Mouse (Mus musculus) urinary bladder, postnatal 25 days (tissue): Measurements from ENCODE around the gene Auts2.

Experiments used
- DNase-seq: peaks from one replicate; pipeline ENCODE4 v3.0.0; 2022; ENCODE audit warnings: low spot score

The Auts2 gene

GRCm38 (mm10) chr5:131566032-131566431, 977.1 kb downstream of the Auts2 start:
- DNase-seq: peak; percentile 35

- no peak for DNase-seq
Observed at GRCm38 (mm10) chr5:131563630-131564252, 979.4 kb downstream of the Auts2 start.

- no peak for DNase-seq
Observed at GRCm38 (mm10) chr5:131560773-131561560, 982.2 kb downstream of the Auts2 start.

DNA sequence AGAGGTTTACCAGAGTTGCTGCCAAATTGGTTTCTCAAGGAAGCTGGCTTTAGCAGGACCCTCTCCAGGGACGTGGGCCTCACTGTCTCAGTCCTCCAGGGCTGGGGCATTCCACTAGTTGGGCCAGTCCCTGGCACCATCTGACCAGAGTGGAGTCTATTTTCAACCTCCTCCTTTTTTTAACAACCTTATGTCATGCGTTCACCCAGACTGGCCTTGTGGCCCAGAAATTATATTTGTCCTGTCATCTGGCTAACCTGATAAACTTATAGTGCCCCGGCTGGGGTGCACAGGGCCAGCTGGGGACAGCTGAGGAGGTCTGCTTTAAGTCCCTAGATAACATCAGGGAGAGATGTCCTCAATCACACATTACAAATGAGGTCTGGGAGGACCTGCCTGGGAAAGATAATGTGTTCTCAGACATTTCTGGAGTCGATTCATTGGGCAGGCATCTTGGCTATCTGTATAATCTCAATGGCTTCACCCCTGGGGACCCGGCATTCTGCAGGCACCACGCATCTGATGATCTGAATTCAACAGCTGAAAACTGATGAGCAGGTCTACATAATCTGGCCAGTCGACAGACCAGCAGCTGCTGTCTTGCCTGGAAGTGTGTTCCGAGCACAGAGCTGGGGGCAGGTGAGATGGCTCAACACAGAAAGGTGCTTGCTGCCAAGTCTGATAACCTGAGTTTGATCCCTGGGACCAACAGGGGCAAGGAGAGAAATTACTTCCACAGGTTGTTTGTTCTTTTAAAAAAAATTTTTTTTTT, 984.6 kb downstream of the Auts2 start:
- DNase-seq: no peak

GRCm38 (mm10) chr5:131557591-131558385, 985.4 kb downstream of the Auts2 start:
- no peak for DNase-seq

DNA sequence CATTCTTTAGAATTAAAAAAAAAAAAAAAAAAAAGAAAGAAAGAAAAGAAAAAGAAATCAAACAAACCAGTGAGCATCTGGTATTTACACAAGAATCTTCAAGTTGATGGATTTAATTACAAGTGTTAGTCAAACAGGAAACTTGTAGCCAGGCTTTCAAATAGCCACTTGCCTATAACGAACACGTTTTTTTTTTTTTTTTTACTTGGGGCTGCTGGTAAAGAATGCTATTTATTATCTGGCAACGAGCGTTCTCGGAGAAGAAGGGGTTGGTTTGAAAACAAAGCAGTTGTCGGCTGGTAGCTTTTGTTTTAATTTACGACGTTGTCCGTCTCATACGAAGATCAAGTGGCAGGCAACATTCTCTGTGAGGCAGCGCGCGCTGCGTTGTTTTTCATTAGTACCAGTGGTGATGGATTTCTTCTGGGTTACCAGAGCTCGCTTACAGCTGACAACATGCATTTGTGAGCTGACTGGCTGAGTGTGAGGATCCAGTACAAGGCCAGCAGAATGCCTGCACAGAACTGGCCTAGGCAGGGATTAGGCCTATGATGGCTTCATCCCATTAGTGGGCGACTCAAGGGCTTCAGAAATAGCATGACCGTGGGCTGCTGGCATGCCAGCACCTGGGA, 994.1 kb downstream of the Auts2 start:
- DNase-seq: no peak

DNA sequence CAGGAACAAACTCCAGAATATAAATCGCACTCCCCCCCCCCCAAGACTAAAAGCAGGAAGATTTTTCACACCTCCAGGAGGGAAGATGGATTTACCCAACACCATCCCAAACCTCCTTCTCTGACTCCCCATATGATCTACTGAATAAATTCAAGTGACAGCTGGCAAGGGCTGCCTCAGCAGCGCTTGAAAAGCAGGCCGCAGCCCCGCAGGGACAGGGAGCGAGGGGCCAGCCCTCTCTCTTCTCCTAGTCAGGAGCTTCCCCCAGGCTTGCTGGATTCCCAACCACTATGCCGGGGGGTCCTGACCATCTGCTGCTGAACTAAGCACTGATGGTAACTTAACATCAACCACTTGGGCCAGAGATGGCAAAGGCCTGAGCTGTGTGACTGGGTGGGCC, 995.2 kb downstream of the Auts2 start:
- DNase-seq: no peak

- DNase-seq: no peak
Observed at GRCm38 (mm10) chr5:131546414-131546813, 996.7 kb downstream of the Auts2 start.

DNA sequence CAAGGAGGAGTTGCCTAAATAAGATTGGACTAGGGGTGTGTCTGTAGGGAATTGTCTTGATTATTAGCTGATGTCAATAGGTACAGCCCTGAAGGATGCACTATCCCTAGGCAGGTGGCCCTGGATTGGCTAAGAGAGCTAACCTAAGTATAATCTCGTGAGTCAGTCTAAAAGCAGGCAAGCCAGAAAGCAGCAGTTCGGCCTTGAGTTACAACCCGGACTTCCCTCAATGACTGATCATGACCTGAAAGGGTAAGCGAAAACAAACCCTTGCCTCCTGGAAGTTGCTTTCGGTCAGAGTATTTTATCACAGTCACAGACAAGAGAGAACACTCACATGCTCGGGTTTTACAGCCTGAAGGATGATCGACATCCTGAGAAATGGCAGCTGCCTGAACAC, 998.8 kb downstream of the Auts2 start:
- DNase-seq: no peak

- peak; percentile 64 for DNase-seq
Observed at GRCm38 (mm10) chr5:131538311-131538915, 1004.7 kb downstream of the Auts2 start.

- DNase-seq: peak; percentile 23
Observed at GRCm38 (mm10) chr5:131537831-131538310, 1005.3 kb downstream of the Auts2 start.

- peak; percentile 54 for DNase-seq
Observed at GRCm38 (mm10) chr5:131537155-131537830, 1005.9 kb downstream of the Auts2 start.

- DNase-seq: no peak
Observed at GRCm38 (mm10) chr5:131535752-131536151, 1007.4 kb downstream of the Auts2 start.

GRCm38 (mm10) chr5:131533815-131534214, 1009.3 kb downstream of the Auts2 start:
- DNase-seq: no peak

- no peak for DNase-seq
Observed at GRCm38 (mm10) chr5:131531744-131532552, 1011.2 kb downstream of the Auts2 start.

DNA sequence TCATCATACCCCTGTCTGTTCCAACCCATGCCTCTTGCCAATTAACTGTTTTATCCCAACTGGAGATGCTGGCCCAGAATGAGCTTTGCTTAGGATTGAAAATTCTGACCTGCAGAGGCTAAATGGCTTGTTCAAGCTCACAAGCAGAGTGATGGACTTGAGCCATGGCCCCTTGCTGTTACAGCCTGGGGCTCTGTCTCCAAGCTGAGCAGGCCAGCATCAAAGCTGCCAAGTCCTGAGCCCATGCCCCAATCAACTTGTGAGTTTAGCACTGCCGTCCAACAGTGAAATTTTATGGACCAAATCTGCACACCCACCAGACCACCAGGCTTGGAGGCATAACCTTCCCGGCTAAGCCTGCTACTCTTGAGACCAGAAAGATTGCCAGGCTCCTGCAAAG, 1012.3 kb downstream of the Auts2 start:
- no peak for DNase-seq

DNA sequence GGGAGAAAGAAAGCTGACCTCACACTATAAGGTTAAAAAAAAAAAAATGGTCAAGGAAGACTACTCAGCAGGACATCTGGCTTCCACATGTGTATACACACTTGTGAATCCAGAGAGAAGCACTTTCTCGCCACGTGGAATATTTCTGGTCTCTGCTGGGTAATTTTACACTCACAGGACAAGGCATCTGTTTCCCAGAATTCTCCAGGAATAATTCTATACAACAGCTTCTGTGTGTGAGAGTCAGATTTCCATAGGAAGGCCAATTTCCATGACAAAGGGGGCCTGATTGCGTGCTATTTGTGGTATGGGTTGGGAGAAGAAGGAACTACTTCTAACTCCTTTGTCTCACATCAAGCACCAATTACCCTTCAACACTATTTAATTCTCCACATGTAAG, 1016.5 kb downstream of the Auts2 start:
- no peak for DNase-seq

DNA sequence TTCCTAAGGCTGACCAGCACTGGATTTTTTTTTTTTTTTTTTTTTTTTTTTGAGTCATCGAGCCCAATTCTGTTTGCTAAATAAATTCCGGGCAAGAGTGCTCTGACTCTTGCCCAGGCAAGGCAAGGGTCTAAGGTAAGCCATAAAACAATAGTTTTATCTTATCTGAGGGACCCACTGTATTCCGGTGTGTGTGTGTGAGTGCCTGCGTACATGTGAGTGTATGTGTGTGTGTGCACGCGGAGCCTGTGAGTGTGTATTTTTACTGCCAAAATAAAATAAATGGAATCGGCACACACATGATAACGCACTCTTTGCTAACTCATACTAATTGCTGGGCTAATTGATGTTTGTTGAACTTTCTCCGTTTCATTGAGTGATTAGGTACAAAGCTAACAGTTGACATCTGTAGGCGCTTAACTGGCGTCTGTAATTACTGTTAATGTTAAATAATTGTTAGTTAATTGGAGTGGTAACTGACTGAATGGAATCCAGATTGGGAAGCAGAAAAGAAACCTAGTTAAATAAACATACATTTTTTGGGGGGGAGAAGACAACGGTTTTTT, 1018.2 kb downstream of the Auts2 start:
- DNase-seq: no peak

- DNase-seq: no peak
Observed at GRCm38 (mm10) chr5:131519560-131519959, 1023.6 kb downstream of the Auts2 start.
